Mouse (Mus musculus): ENCODE measurements around the gene Lpar1.

DNA sequence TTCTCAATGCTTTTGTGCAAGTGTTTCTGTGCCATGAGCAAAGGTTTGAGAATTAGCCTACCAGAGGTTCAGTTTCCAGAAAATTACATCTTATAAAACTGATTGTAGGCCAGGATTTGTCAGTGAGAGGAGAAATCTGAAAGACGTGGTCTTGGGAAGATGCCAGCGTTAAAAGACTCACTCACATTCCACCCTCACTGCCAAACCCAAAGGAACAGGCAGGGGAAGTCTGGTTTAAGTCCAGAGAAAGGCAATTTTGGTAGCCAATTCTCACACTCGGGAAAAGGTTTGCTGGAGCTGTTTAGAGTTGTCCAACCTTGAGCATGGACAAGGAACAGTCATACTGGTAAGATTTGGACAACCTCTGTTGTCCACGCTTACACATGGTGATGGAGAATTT lies 136.4 kb downstream of the Lpar1 start:
- TF ChIP-seq CTCF (IDR thresholded peaks at IDR 0.05; ENCODE audit: borderline replicate concordance, insufficient read depth, low read depth, low read length): no peak
- no peak for TF ChIP-seq POLR2A (IDR thresholded peaks at IDR 0.05; ENCODE audit: borderline replicate concordance, insufficient read depth, low read length)

Measured in cerebellum, adult 2 months (tissue).